Mouse (Mus musculus): ENCODE measurements around the gene Ndufs6.

DNA sequence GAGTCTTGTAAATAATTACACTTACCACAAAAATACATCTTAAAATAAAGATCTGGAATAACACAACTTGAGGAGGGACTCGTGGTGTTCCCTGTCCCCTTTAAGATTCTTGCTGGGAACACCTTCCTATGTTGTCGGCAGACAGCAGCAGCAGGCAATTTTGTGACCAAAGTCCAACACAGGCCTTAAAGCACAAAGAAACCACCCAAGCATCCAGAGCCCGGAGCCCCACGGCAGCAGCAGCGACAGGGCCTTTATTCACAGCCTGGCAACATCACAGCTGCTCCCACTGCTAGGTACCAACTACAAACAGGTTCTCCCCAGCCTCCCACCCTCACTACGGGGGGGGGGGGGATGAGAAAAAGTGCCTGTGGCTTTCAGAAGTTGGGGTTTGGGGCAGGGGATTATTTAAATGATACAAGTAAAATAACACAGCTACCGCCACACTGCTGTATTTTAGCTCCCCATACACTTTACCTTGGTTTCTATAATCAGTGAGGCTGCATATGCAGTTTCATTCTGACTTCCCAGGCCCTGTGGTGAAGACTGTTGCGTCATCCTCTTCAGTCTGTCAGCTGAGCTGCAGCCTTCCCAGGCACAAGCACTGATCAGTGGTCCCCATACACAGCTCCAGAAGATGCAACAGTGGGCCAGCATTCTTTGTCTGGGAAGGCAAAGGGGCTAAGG is 22.8 kb downstream of the Ndufs6 start:
- TF ChIP-seq CTCF (IDR thresholded peaks at IDR 0.05; ENCODE audit: low read depth) (no peak), EP300 (IDR thresholded peaks at IDR 0.05; ENCODE audit: low read depth) (no peak)

All from liver, postnatal 0 days (tissue).